Mouse (Mus musculus): Measurements from ENCODE around the gene Adgrg1. TPM values are rescaled to one million over a fixed set of nuclear protein-coding genes. Genes with fewer than 3 reads are reported as not detected.

The Adgrg1 gene
- polyA plus RNA-seq, 1 experiment, result 124 TPM

- TF ChIP-seq GATA1 (IDR thresholded peaks at IDR 0.05; ENCODE audit: low read length), result no peak
Observed at GRCm38 (mm10) chr8:95041883-95042784, 67.6 kb downstream of the Adgrg1 start.

- TF ChIP-seq GATA1 (IDR thresholded peaks at IDR 0.05; ENCODE audit: low read length), result no peak
Observed at GRCm38 (mm10) chr8:95044811-95045210, 70.3 kb downstream of the Adgrg1 start.

- TF ChIP-seq GATA1 (IDR thresholded peaks at IDR 0.05; ENCODE audit: low read length), result no peak
Observed at GRCm38 (mm10) chr8:95046982-95047381, 72.4 kb downstream of the Adgrg1 start.

- TF ChIP-seq GATA1 (IDR thresholded peaks at IDR 0.05; ENCODE audit: low read length), result no peak
Observed at GRCm38 (mm10) chr8:95047884-95048680, 73.5 kb downstream of the Adgrg1 start.

- no peak for TF ChIP-seq GATA1 (IDR thresholded peaks at IDR 0.05; ENCODE audit: low read length)
Observed at GRCm38 (mm10) chr8:95049636-95050035, 75.1 kb downstream of the Adgrg1 start.

GRCm38 (mm10) chr8:95054438-95054837 is 79.9 kb downstream of the Adgrg1 start:
- TF ChIP-seq GATA1 (IDR thresholded peaks at IDR 0.05; ENCODE audit: low read length), result no peak

GRCm38 (mm10) chr8:95054927-95055510 is 80.5 kb downstream of the Adgrg1 start, which contains the start of gene Drc7:
Gene Drc7, plus strand, starts transcription at chr8:95055103.
- TF ChIP-seq GATA1 (IDR thresholded peaks at IDR 0.05; ENCODE audit: low read length), result no peak

- TF ChIP-seq GATA1 (IDR thresholded peaks at IDR 0.05; ENCODE audit: low read length), result no peak
Observed at GRCm38 (mm10) chr8:95056414-95056813, 81.9 kb downstream of the Adgrg1 start.

- no peak for TF ChIP-seq GATA1 (IDR thresholded peaks at IDR 0.05; ENCODE audit: low read length)
Observed at GRCm38 (mm10) chr8:95058661-95059060, 84.1 kb downstream of the Adgrg1 start.

GRCm38 (mm10) chr8:95059812-95060533 is 85.4 kb downstream of the Adgrg1 start:
- no peak for TF ChIP-seq GATA1 (IDR thresholded peaks at IDR 0.05; ENCODE audit: low read length)

Other genes with a start within 250 kb of the Adgrg1 start
- not detected in 2 replicates for gene Ccl22, start 229.2 kb upstream of the Adgrg1 start, polyA plus RNA-seq (2012)
- gene Cx3cl1, start 202.7 kb upstream of the Adgrg1 start, polyA plus RNA-seq (2012), result not detected in 2 replicates
- not detected in 2 replicates for gene Ccl17, start 164.3 kb upstream of the Adgrg1 start, polyA plus RNA-seq (2012)
- 129 and 234 TPM in 2 replicates for gene Coq9, start 136.4 kb upstream of the Adgrg1 start, polyA plus RNA-seq (2012)
- 268 and 743 TPM in 2 replicates for gene Ciapin1, start 136.4 kb upstream of the Adgrg1 start, polyA plus RNA-seq (2012)
- gene Polr2c, start 117.3 kb upstream of the Adgrg1 start, polyA plus RNA-seq (2012), result 28.3 and 30.8 TPM in 2 replicates
- gene Dok4, start 98.4 kb upstream of the Adgrg1 start, polyA plus RNA-seq (2012), result 0.15 and 0.22 TPM in 2 replicates
- 1.4 and 1.6 TPM in 2 replicates for gene Ccdc102a, start 56.7 kb upstream of the Adgrg1 start, polyA plus RNA-seq (2012)
- gene Adgrg5, start 51.1 kb upstream of the Adgrg1 start, polyA plus RNA-seq (2012), result not detected in 2 replicates
- 0.18 TPM in 1 of 2 replicates, not detected in the other for gene Adgrg3, start 42.9 kb downstream of the Adgrg1 start, polyA plus RNA-seq (2012)
- not detected in 2 replicates for gene Drc7, start 80.4 kb downstream of the Adgrg1 start, polyA plus RNA-seq (2012)
- gene Katnb1, start 106.4 kb downstream of the Adgrg1 start, polyA plus RNA-seq (2012), result 31.7 and 45.0 TPM in 2 replicates
- gene Kifc3, start 228.1 kb downstream of the Adgrg1 start, polyA plus RNA-seq (2012), result not detected in 2 replicates

Measured in G1E-ER4 (cell line).